Mouse (Mus musculus) megakaryocyte, embryonic 14.5 days (primary cell): Measurements from ENCODE around the gene Ipcef1.

ENCODE experiments used
- FLI1 ChIP-seq: IDR thresholded peaks from 2 replicates; pipeline ENCODE4 v1.6.1; 2012; ENCODE audit warnings: low read length, inconsistent platforms, mixed read lengths
- GATA1 ChIP-seq: IDR thresholded peaks from 3 replicates; pipeline ENCODE4 v1.6.1; 2012; ENCODE audit warnings: mixed read lengths, low read length, inconsistent platforms, borderline replicate concordance

DNA sequence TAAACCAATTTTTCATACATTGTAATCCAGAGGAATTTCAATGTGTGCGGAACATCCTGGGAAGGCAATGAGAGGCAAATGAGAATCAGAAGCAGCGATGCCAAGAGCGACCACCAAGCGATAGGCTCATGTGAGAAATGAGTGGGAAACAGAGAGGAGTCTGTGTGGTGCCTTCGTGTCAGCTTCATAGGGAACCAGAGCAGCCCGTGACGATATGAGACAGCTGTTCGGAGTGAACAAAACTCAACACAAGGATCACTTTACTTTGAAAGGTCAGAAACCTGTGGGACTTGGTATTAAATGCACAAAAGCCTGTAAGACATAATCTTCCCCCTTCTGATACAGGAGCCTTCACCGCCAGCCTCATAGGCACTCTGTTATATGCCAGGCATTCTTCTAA is 31.7 kb downstream of the Ipcef1 start:
- TF ChIP-seq GATA1 (no peak), FLI1 (no peak)
